Mouse (Mus musculus): ENCODE measurements around the gene Prex1. TPM values are rescaled to one million over a fixed set of nuclear protein-coding genes. Genes with fewer than 3 reads are reported as not detected.

The Prex1 gene
- polyA plus RNA-seq, 1 experiment from 2014 or later: 16.9 TPM

GRCm38 (mm10) chr2:166655727-166656520 lies 57.7 kb downstream of the Prex1 start:
- ATAC-seq (ENCODE audit: low FRiP score, low TSS enrichment): no peak
- WGBS: 59% methylated on average over 11 of the region's 11 CpGs
- Histone ChIP-seq H3K4me3 (ENCODE audit: low read length) (no peak overlapping the region), H3K4me2 (replicated peaks; ENCODE audit: low read depth, low read length) (no peak overlapping the region; the same call in 1 of the 2 replicates), H3K9me3 (ENCODE audit: control insufficient read depth, low read length) (no peaks in the 10 kb centered on the region), H3K27ac (ENCODE audit: low read depth, low read length) (peak overlapping the region; percentile 55; the same call in 1 of the 2 replicates), H3K4me1 (ENCODE audit: control insufficient read depth, insufficient read depth, low read length) (no peaks in the 10 kb centered on the region; the same call in 1 of the 2 replicates), H3K9ac (ENCODE audit: low read depth, low read length) (no peak overlapping the region), H3K27me3 (ENCODE audit: control insufficient read depth, insufficient read depth, low read length) (no peaks in the 10 kb centered on the region), H3K36me3 (ENCODE audit: control insufficient read depth, insufficient read depth, low read length) (no peaks in the 10 kb centered on the region)

DNA sequence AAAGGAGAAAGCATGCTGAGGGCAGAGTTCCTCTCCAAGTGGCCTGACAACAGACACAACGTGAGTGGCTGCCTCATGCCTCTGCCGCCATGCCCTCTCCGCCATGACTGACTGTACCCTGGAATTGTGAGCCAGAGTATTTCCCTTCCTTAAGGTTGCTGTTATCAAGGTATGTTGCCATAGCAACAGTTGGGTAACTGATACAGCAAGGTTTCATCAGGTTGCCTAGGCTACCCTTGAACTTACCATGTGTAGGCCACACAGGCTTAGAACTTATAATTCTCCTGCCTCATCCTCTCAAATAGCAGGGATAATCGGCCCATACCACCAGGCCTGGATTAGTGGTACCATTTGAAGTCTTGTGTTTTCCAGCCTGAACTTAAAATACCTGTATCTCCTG lies 58.3 kb downstream of the Prex1 start:
- Histone ChIP-seq H3K27me3 (ENCODE audit: control insufficient read depth, insufficient read depth, low read length) (no peaks in the 10 kb centered on the region), H3K36me3 (ENCODE audit: control insufficient read depth, insufficient read depth, low read length) (no peaks in the 10 kb centered on the region), H3K4me2 (replicated peaks; ENCODE audit: low read depth, low read length) (no peak overlapping the region), H3K27ac (ENCODE audit: low read depth, low read length) (no peak overlapping the region), H3K9ac (ENCODE audit: low read depth, low read length) (no peak overlapping the region), H3K4me3 (ENCODE audit: low read length) (no peak overlapping the region), H3K9me3 (ENCODE audit: control insufficient read depth, low read length) (no peaks in the 10 kb centered on the region), H3K4me1 (ENCODE audit: control insufficient read depth, insufficient read depth, low read length) (no peaks in the 10 kb centered on the region; the same call in 1 of the 2 replicates)
- WGBS: 83% methylated on average over 4 of the region's 4 CpGs
- no peak for ATAC-seq (ENCODE audit: low FRiP score, low TSS enrichment)

DNA sequence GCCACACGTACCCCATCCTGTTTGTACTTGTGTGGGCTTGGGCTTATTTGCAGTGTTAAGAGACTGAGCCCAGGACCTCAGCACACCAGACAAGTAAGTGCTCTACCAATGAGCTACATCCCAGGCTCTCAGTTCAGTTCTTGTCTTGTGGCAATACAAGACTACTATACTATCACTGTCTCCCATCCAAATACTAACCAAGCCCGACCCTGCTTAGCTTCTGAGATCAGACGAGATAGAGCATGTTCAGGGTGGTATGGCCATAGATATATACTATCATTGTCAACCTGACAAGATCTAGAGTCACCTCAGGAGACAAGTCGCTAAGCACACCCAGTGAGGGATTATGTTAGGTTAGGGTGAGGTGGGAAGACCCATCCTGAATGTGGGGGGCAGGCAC lies 58.8 kb downstream of the Prex1 start:
- Histone ChIP-seq H3K4me3 (ENCODE audit: low read length) (no peak overlapping the region), H3K4me1 (ENCODE audit: control insufficient read depth, insufficient read depth, low read length) (no peaks in the 10 kb centered on the region; the same call in 1 of the 2 replicates), H3K9ac (ENCODE audit: low read depth, low read length) (no peak overlapping the region), H3K9me3 (ENCODE audit: control insufficient read depth, low read length) (no peaks in the 10 kb centered on the region), H3K4me2 (replicated peaks; ENCODE audit: low read depth, low read length) (no peak overlapping the region), H3K27ac (ENCODE audit: low read depth, low read length) (no peak overlapping the region), H3K27me3 (ENCODE audit: control insufficient read depth, insufficient read depth, low read length) (no peaks in the 10 kb centered on the region), H3K36me3 (ENCODE audit: control insufficient read depth, insufficient read depth, low read length) (no peaks in the 10 kb centered on the region)
- 85% methylated on average over 4 of the region's 4 CpGs for WGBS
- no peak for ATAC-seq (ENCODE audit: low FRiP score, low TSS enrichment)

GRCm38 (mm10) chr2:166653564-166653963 lies 60.1 kb downstream of the Prex1 start:
- WGBS: 16% methylated on average over 5 of the region's 5 CpGs
- no peaks in the 10 kb centered on the region for H3K9me3 ChIP-seq (ENCODE audit: control insufficient read depth, low read length)
- no peaks in the 10 kb centered on the region; the same call in 1 of the 2 replicates for H3K4me1 ChIP-seq (ENCODE audit: control insufficient read depth, insufficient read depth, low read length)
- H3K27me3 ChIP-seq (ENCODE audit: control insufficient read depth, insufficient read depth, low read length): no peaks in the 10 kb centered on the region
- no peak overlapping the region; the same call in 1 of the 2 replicates for H3K27ac ChIP-seq (ENCODE audit: low read depth, low read length)
- no peak overlapping the region for H3K4me2 ChIP-seq (replicated peaks; ENCODE audit: low read depth, low read length)
- ATAC-seq (ENCODE audit: low FRiP score, low TSS enrichment): no peak
- H3K4me3 ChIP-seq (ENCODE audit: low read length): no peak overlapping the region
- no peaks in the 10 kb centered on the region for H3K36me3 ChIP-seq (ENCODE audit: control insufficient read depth, insufficient read depth, low read length)
- H3K9ac ChIP-seq (ENCODE audit: low read depth, low read length): no peak overlapping the region

DNA sequence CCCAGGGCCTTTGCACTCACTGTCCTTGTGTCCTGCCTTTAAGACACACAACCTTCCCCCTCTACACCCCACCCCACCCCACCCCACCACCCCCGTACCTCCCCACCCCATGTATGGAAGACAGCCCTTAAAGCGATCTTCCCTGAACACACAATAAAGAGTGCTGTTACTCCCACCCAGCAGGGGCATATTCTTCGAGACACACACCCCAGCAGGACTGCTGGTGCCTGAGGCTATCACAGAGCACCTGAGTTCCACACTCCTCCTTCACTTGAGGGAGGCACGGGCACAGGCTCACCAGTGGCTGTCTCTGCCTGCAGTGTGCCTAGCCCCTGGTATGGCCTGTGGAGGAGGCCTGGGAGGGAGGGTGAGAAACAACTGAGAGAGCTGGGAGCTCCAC lies 61.0 kb downstream of the Prex1 start:
- Histone ChIP-seq H3K36me3 (ENCODE audit: control insufficient read depth, insufficient read depth, low read length) (no peaks in the 10 kb centered on the region), H3K9me3 (ENCODE audit: control insufficient read depth, low read length) (no peaks in the 10 kb centered on the region), H3K4me2 (replicated peaks; ENCODE audit: low read depth, low read length) (no peak overlapping the region), H3K9ac (ENCODE audit: low read depth, low read length) (no peak overlapping the region), H3K27me3 (ENCODE audit: control insufficient read depth, insufficient read depth, low read length) (no peaks in the 10 kb centered on the region), H3K27ac (ENCODE audit: low read depth, low read length) (no peak overlapping the region), H3K4me3 (ENCODE audit: low read length) (no peak overlapping the region), H3K4me1 (ENCODE audit: control insufficient read depth, insufficient read depth, low read length) (no peaks in the 10 kb centered on the region; the same call in 1 of the 2 replicates)
- no peak for ATAC-seq (ENCODE audit: low FRiP score, low TSS enrichment)
- 48% methylated on average over 4 of the region's 4 CpGs for WGBS

DNA sequence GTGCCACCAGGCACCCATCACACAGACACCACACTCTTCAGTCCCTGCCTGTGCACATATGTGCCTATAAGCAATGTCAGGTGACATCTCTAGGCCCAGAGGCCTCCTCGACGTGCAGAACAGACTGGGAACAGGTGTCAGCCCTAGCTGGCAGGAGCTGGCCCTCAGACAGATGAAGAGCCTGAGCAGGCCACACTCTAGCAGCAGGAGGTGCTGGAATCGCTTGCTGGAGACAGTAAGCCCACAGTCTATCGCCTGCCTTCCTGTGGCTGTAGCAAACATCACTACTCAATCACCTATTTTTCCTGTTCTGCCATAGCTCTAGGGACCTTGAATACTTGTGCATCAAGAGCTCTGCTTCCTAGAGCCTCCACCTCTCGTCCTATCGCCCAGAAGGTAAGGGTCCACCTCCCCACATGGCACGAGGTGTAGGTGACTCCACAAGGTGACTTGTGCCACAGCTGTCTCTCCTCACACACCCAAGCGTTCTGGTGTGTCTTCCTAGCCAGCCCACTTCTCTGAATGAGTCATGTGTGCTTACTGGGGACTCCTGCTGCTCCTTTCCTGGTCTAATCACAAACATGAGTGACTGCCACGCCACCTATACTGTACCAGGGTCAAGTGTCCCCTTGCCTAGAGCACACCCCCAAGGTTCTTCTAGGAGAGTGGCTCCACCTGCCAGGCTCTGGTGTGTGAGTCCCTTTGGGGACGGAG lies 62.2 kb downstream of the Prex1 start:
- Histone ChIP-seq H3K4me1 (ENCODE audit: control insufficient read depth, insufficient read depth, low read length) (no peaks in the 10 kb centered on the region; the same call in 1 of the 2 replicates), H3K27me3 (ENCODE audit: control insufficient read depth, insufficient read depth, low read length) (no peaks in the 10 kb centered on the region), H3K9ac (ENCODE audit: low read depth, low read length) (no peak overlapping the region), H3K4me3 (ENCODE audit: low read length) (no peak overlapping the region), H3K4me2 (replicated peaks; ENCODE audit: low read depth, low read length) (no peak overlapping the region), H3K9me3 (ENCODE audit: control insufficient read depth, low read length) (no peaks in the 10 kb centered on the region), H3K36me3 (ENCODE audit: control insufficient read depth, insufficient read depth, low read length) (0 out of 2 replicates have a peak, but pooled peaks cover 1% of the 10 kb centered on the region), H3K27ac (ENCODE audit: low read depth, low read length) (no peak overlapping the region)
- 82% methylated on average over 10 of the region's 10 CpGs for WGBS
- ATAC-seq (ENCODE audit: low FRiP score, low TSS enrichment): no peak

- H3K4me3 ChIP-seq (ENCODE audit: low read length): no peak overlapping the region
- H3K27ac ChIP-seq (ENCODE audit: low read depth, low read length): no peak overlapping the region; the same call in 1 of the 2 replicates
- 0 out of 2 replicates have a peak, but pooled peaks have one; percentile 17 for ATAC-seq (ENCODE audit: low FRiP score, low TSS enrichment)
- no peak overlapping the region for H3K4me2 ChIP-seq (replicated peaks; ENCODE audit: low read depth, low read length)
- 70% methylated on average over 9 of the region's 9 CpGs for WGBS
- no peaks in the 10 kb centered on the region for H3K27me3 ChIP-seq (ENCODE audit: control insufficient read depth, insufficient read depth, low read length)
- no peaks in the 10 kb centered on the region for H3K9me3 ChIP-seq (ENCODE audit: control insufficient read depth, low read length)
- H3K9ac ChIP-seq (ENCODE audit: low read depth, low read length): 0 out of 2 replicates have a peak overlapping the region, but pooled peaks have one; percentile 2
- H3K36me3 ChIP-seq (ENCODE audit: control insufficient read depth, insufficient read depth, low read length): 0 out of 2 replicates have a peak, but pooled peaks cover 3% of the 10 kb centered on the region
- H3K4me1 ChIP-seq (ENCODE audit: control insufficient read depth, insufficient read depth, low read length): no peaks in the 10 kb centered on the region
Observed at GRCm38 (mm10) chr2:166650414-166650813, 63.2 kb downstream of the Prex1 start.

DNA sequence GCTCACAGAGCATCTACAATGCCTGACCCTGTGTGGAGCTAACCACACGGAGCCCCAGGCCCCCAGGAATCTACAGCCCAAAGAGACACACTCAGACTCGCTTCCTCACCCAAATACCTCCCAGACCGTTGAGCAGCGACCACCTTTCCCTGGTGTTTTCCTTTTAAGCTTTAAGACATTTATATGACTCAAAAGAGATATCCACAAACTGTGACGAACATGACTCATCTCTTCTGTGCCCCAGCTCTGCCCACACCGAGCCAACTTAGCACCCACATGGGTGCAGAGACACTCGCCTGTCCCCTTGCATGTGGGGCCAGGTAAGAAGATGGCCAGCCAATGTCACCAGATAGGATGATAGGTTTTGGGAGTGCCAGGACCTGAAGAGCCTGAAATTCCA lies 66.4 kb downstream of the Prex1 start:
- no peak overlapping the region for H3K9ac ChIP-seq (ENCODE audit: low read depth, low read length)
- 75% methylated on average over 7 of the region's 7 CpGs for WGBS

More for the DNA sequence above, 66.4 kb downstream of the Prex1 start:
- Histone ChIP-seq H3K4me2 (replicated peaks; ENCODE audit: low read depth, low read length) (no peak overlapping the region), H3K27ac (ENCODE audit: low read depth, low read length) (no peak overlapping the region), H3K4me3 (ENCODE audit: low read length) (no peak overlapping the region), H3K36me3 (ENCODE audit: control insufficient read depth, insufficient read depth, low read length) (0 out of 2 replicates have a peak, but pooled peaks cover 5% of the 10 kb centered on the region), H3K27me3 (ENCODE audit: control insufficient read depth, insufficient read depth, low read length) (no peaks in the 10 kb centered on the region), H3K4me1 (ENCODE audit: control insufficient read depth, insufficient read depth, low read length) (no peaks in the 10 kb centered on the region), H3K9me3 (ENCODE audit: control insufficient read depth, low read length) (no peaks in the 10 kb centered on the region)
- ATAC-seq (ENCODE audit: low FRiP score, low TSS enrichment): no peak

All from kidney, embryonic 14.5 days (tissue).